Mouse (Mus musculus) liver, adult (tissue): Measurements from ENCODE around the gene Plekhg3.

Experiments used
- GATA4 ChIP-seq: IDR thresholded peaks from 2 replicates; pipeline ENCODE4 v1.6.1; 2014; ENCODE audit warnings: mild to moderate bottlenecking, low read length; ENCODE audit not compliant: insufficient replicate concordance

Plekhg3 gene

GRCm38 (mm10) chr12:76583454-76583853 lies 52.8 kb downstream of the Plekhg3 start:
- TF ChIP-seq GATA4, result no peak

DNA sequence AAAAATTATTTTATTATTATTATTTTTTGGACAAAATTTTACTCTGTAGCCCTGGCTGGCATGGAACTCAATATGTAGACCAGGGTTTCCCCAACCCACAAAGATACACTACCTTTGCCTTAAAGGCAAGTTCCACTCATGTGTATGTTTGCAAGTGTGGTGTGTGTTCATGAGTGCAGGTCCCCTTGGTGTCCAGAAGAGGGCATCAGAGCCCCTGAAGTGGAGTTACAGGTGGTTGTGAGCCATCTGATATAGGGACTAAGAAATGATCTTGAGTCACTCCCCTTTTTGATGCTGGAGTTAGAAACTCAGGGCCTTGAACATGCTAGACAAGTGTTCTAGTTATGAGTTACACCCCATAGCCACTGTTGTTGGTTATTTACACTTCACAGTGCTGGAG lies 54.3 kb downstream of the Plekhg3 start:
- TF ChIP-seq GATA4, result no peak

- TF ChIP-seq GATA4, result no peak
These were observed 56.7 kb downstream of the Plekhg3 start for GRCm38 (mm10) chr12:76587357-76587756.

- no peak for TF ChIP-seq GATA4
These were observed 58.8 kb downstream of the Plekhg3 start for GRCm38 (mm10) chr12:76589531-76589930.

- no peak for TF ChIP-seq GATA4
These were observed 60.3 kb downstream of the Plekhg3 start for GRCm38 (mm10) chr12:76591037-76591436.

- no peak for TF ChIP-seq GATA4
These were observed 61.5 kb downstream of the Plekhg3 start for GRCm38 (mm10) chr12:76592213-76592612.

DNA sequence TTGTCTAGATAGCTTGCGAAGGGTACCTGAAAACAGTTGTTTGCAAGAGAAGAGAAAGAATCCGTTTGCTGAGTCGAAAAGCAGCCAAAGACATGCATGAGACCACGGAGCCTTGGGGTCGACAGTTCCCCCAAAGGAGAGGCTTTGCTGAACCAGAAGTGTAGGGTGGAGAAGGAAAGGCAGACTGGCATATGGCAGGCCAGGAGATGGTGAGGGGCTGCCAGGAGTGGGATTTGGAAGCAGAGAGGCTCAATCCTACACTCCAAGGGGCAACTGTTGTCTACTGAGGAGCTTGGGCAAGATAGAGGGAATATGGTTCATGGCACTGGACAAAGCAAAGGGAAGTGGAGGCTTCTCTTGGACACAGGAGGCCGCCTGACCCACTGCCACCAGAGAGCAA lies 62.6 kb downstream of the Plekhg3 start:
- no peak for TF ChIP-seq GATA4

- TF ChIP-seq GATA4, result no peak
These were observed 63.2 kb downstream of the Plekhg3 start for GRCm38 (mm10) chr12:76593839-76594322.

- TF ChIP-seq GATA4, result no peak
These were observed 63.9 kb downstream of the Plekhg3 start for GRCm38 (mm10) chr12:76594556-76594955.

DNA sequence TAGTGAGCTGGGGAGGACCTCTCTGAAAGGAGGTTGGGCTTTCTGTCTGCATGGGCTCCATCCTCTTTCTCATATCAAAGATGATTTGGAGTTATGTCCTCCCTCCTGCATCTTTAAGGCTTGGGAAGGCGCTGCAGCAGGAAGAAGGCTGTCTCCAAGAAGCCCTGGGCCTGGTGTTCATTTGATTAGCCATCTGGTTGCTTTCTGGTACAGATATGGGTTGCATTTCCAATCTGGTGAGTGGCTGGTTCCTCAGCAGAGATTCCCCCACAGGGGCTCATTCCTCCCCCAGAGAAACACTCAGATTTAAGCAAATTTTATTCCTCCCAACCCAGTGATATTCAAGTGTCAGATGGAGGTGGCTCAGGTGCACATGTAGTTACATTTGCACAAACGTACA lies 65.1 kb downstream of the Plekhg3 start:
- no peak for TF ChIP-seq GATA4

DNA sequence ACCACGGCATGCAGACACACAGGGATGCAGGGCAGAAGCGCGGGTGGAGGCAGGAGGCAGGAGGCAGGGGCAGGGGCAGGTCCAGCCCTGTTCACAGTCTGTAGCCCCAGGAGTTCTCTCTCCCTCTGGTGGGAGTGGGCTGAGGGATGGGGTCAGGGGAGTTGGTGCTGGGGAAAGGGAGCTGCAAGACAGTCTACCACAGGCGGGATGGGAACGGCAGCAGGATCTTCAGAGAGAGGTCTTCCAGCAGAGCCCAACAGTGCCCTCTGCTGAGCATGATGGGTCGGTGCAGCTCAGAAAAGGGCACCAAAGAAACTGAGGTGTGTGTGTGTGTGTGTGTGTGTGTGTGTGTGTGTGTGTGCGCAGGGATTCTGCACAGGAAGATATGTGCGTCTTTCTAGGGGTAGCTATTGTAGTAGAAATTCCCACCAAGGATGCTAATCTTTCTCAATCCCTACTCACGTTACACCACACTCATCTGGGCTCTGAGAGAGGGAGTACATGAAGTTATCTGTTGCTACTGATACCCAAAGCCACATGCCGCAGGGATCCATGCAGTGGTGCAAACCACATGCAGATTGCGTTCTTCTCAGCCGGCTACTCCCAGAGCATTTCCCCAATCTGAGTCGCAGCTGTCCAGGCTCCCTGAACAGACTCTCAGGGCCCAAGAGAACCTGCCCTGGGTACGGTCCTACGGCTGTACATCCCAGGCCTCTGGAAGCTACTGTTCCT lies 65.8 kb downstream of the Plekhg3 start:
- no peak for TF ChIP-seq GATA4

- no peak for TF ChIP-seq GATA4
These were observed 66.9 kb downstream of the Plekhg3 start for GRCm38 (mm10) chr12:76597577-76598100.

DNA sequence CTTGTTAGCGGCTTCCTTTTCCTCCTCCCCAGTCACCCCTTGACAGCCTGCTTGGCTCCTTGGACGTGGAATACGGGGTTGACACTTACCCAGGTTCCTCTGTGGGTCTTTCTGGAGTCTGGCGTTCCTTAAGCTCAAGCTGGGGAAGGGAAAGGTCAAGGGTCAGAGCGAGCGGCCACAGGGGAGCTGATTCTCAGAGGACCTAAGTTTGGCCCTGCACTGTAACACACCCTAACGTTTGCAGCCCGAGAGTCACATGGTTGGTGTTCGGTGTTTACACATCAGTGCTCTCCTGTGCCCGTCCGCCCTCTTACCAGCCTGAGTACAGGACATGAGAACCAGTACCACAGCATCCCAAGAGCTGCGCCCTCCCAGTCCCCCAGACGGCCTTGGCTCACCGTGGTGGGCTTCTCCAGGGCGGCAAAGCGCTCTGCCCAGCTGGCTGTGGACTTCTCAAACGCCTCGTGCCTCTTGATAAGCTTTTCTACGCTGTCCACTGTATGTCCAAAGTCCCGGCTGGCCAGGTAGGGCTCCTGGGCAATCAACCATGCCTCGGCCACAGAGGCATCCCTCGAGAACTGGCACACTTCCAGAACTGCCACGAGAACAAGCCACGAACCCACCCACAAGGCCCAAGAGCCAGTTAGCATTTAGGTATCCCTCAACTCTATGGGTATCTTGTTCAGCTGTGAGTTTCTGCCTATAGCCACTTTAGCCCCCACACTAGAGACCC lies 67.7 kb downstream of the Plekhg3 start:
- no peak for TF ChIP-seq GATA4

- no peak for TF ChIP-seq GATA4
These were observed 73.1 kb downstream of the Plekhg3 start for GRCm38 (mm10) chr12:76603779-76604178.

DNA sequence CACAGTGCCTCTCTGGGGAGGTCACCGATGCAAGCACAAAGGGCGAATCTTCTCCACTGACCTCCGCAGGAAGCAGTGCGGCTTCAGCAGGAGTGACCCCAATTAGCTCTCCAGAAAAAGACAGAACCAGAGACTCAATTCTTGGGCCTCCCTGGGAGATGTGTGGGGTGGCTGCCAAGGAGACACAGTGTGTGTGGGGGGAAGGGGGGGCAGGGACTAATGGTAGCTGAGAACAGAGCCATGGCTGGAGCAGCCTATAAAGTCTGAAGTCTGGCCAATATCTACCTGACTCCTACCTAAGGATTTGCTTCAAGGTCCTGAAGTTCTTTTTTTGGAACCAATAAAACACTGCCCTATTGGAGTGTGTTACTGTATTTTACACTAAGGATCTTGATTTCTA lies 73.9 kb downstream of the Plekhg3 start:
- TF ChIP-seq GATA4, result no peak

DNA sequence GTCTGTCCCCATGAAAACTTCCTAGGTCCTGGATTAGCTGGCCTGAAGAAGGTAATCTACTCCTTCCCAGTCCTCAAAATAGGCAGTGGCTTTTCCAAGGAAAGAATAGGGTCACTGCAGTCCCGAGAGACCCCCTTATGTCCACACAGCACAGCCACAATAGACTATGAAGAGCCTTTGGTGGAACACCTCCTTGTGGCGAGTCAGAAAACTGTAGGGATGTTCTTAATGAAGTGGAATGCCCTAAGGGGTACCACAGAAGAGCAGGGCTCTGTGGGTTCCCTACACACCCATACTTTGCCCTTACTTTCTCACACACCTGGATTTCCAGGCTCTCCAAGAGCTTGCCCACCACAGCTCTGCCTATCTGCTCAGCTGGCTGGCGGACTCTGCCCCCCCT lies 75.1 kb downstream of the Plekhg3 start:
- no peak for TF ChIP-seq GATA4
